Mouse (Mus musculus): ENCODE measurements around the gene Gm21969. TPM values are rescaled to one million over a fixed set of nuclear protein-coding genes. Genes with fewer than 3 reads are reported as not detected.

The Gm21969 gene
- polyA plus RNA-seq, 1 experiment from 2014 or later, result not detected

DNA sequence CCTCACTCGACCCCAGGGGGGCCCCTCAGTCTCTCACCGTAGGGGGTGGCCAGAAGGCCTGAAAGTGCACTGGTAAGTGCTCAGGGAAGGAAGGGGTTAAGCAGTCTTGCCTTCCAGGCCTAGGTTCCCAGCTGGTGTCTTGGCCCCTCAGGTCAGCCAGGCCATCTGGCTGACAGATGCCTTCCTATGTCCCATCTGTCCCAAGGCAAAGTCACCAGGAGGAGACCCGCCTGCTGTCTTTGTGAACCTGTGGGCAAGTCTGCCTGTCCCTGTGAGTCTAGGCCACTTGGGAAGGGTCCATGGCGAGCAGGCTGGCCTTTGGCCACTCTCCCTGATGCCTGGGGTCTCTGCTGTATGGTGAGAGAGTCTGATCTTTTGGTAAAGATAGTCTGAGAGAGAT is 12.5 kb upstream of the Gm21969 start:
- DNase-seq (ENCODE audit: extremely low spot score, low spot score), result no peak
- WGBS, result 47% methylated on average over 4 of the region's 4 CpGs
- H3K9me3 ChIP-seq, result no peaks in the 10 kb centered on the region
- no peaks in the 10 kb centered on the region for H3K27me3 ChIP-seq (ENCODE audit: poor library complexity, severe bottlenecking)
- H3K36me3 ChIP-seq (replicated peaks), result no peaks in the 10 kb centered on the region
- H3K27ac ChIP-seq, result peak overlapping the region; percentile 77
- H3K4me3 ChIP-seq, result no peak overlapping the region
- peaks cover 57% of the 10 kb centered on the region for H3K4me1 ChIP-seq

DNA sequence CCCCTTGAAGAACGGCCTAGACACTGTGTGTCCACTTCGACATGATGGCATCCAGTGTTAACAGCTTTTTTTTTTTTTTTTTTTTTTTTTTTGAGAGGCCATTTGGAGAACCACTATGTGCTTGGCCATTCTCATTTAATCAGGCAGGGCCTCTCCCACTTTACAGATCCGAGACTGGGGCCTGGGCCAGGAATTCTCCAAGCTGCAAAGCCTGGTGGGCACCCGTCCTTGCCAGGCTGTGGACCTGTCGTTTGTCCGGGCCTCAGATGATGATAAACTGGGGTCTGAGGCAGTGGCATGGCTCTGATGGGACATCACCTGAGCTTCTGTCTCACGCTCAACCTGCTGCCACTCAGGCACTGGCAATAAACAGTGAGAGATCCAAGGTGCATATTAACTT is 10.1 kb upstream of the Gm21969 start:
- peaks cover 61% of the 10 kb centered on the region for H3K4me1 ChIP-seq
- no peak overlapping the region for H3K4me3 ChIP-seq
- H3K9me3 ChIP-seq, result no peaks in the 10 kb centered on the region
- 0 out of 2 replicates have a peak overlapping the region, but pooled peaks have one; percentile 7 for H3K27ac ChIP-seq
- no peaks in the 10 kb centered on the region for H3K36me3 ChIP-seq (replicated peaks)
- DNase-seq (ENCODE audit: extremely low spot score, low spot score), result no peak
- 84% methylated on average over 7 of the region's 7 CpGs for WGBS
- peaks cover 7% of the 10 kb centered on the region for H3K27me3 ChIP-seq (ENCODE audit: poor library complexity, severe bottlenecking)

DNA sequence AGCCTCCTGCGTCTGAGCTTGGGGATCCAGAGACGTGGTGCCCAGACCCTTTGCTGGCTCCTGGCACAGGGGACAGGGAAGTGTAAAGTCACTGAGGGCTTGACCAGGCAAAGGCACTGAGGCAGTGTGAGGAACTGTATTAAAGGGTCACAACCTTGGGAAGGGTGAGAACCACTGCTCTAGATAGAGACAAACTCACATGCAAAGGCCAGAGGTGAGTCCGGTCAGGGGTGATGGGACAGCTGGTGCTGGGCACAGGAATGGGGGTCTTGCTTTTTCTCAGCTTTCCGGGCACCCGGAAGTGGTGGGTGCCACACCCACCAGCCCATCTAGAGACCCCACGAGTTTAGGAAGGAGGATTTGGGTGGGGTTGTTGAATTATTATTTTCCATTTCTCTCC is 9.6 kb upstream of the Gm21969 start:
- Histone ChIP-seq H3K9me3 (no peaks in the 10 kb centered on the region), H3K27ac (0 out of 2 replicates have a peak overlapping the region, but pooled peaks have one; percentile 7), H3K27me3 (ENCODE audit: poor library complexity, severe bottlenecking) (peaks cover 10% of the 10 kb centered on the region), H3K36me3 (replicated peaks) (no peaks in the 10 kb centered on the region), H3K4me3 (no peak overlapping the region), H3K4me1 (peaks cover 64% of the 10 kb centered on the region)
- no peak for DNase-seq (ENCODE audit: extremely low spot score, low spot score)
- WGBS, result 78% methylated on average over 6 of the region's 6 CpGs

DNA sequence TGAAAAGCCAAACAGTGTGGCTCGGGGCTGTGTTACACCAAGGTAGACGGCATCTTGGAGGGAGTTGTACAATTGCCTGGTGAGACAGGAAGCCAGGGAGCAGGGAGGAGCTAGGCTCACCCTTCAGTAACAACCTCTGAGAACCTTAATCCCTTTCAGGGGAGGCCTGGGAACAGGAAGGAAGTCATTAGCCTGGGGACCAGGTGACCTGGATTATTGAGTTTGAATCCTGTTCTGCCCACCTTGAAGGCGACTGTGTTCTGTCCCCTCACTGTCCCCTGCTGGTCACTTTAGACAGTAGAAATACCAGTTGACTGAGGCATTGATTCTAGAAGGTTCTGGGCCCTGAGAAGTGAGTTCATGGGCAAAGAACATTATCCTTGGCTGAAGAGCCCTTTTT is 8.9 kb upstream of the Gm21969 start:
- no peaks in the 10 kb centered on the region for H3K9me3 ChIP-seq
- peak overlapping the region; percentile 25; the same call in 1 of the 2 replicates for H3K27ac ChIP-seq
- H3K4me3 ChIP-seq, result no peak overlapping the region
- H3K27me3 ChIP-seq (ENCODE audit: poor library complexity, severe bottlenecking), result peaks cover 10% of the 10 kb centered on the region
- WGBS, result 46% methylated on average over 3 of the region's 3 CpGs
- H3K36me3 ChIP-seq (replicated peaks), result no peaks in the 10 kb centered on the region
- DNase-seq (ENCODE audit: extremely low spot score, low spot score), result no peak
- peaks cover 71% of the 10 kb centered on the region for H3K4me1 ChIP-seq

DNA sequence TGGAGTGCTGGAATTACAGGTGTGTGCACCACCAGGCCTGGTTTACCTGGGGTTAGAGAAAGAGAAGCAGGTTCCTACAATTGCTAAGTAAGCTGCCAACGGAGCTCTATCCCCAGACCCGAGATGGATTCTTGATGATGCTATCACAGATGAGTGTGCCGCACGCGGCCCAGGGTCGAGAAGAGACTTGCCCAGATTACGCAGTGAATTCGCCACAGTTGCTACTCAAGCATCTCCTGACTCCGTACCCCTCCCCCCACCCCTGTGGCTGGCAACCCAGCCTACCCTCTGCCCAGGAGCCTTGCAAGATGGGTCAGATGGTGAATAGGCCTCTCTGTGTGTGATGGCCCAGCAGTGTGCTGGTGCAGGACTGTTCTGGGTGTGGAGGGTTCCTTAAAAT is 6.3 kb upstream of the Gm21969 start:
- WGBS, result 29% methylated on average over 9 of the region's 9 CpGs
- Histone ChIP-seq H3K4me1 (peaks cover 75% of the 10 kb centered on the region), H3K36me3 (replicated peaks) (no peaks in the 10 kb centered on the region), H3K27me3 (ENCODE audit: poor library complexity, severe bottlenecking) (peaks cover 10% of the 10 kb centered on the region), H3K4me3 (no peak overlapping the region), H3K9me3 (no peaks in the 10 kb centered on the region), H3K27ac (peak overlapping the region; percentile 86)
- DNase-seq (ENCODE audit: extremely low spot score, low spot score), result no peak

DNA sequence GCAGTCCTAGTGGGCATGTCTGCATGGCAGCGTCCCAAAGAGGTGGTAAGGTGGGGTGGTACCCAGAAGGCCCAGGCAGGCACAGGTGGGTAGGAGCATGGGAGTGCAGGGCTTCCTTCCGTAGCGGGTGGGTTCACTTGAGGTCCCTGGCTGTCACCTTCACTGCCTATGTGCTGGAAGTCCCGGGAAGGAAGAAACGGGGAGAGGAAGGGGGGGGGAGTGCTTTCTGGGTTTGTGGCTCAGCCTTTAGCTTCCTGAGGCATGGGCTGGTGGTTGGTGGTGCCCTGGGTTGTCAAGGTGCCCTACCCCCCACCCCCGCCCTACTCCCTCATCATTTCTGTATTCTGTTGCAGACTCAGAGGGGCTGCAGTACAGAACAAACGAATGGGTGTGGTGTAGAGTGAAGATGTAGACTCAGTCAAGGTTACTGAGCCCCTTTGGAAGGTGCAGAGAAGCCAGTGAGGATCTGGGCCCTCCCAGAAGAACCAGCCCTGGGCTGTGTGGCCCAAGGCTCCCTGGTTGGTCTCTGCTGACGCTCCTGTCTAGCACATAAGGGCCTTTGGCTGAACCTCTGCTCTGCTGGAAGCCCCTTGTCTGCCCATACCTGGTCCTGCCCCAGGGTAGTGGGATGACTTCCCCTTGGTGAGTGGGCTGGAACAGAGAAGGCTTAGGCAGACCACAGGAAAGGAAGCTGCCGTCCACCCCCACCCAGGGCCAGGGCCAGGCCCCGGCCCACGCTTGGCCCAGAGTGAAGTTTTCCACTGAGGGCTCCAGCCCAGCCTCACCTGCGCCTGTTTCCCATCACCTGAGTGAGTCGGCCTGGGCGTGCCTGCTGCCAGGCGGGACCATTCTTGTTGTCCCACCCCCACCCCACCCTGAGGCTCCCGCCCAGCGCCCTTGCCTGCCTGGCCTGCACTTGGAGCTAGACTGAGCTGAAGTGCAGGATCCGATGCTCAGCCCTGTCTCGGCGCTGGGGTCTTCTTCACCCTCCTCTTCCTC is 5.4 kb upstream of the Gm21969 start:
- peak overlapping the region; percentile 86 for H3K27ac ChIP-seq
- peaks cover 10% of the 10 kb centered on the region for H3K27me3 ChIP-seq (ENCODE audit: poor library complexity, severe bottlenecking)
- H3K4me3 ChIP-seq, result no peak overlapping the region; the same call in 1 of the 2 replicates
- peaks cover 84% of the 10 kb centered on the region for H3K4me1 ChIP-seq
- H3K9me3 ChIP-seq, result no peaks in the 10 kb centered on the region
- no peaks in the 10 kb centered on the region for H3K36me3 ChIP-seq (replicated peaks)
- no peak for DNase-seq (ENCODE audit: extremely low spot score, low spot score)
- WGBS, result 55% methylated on average over 20 of the region's 20 CpGs

DNA sequence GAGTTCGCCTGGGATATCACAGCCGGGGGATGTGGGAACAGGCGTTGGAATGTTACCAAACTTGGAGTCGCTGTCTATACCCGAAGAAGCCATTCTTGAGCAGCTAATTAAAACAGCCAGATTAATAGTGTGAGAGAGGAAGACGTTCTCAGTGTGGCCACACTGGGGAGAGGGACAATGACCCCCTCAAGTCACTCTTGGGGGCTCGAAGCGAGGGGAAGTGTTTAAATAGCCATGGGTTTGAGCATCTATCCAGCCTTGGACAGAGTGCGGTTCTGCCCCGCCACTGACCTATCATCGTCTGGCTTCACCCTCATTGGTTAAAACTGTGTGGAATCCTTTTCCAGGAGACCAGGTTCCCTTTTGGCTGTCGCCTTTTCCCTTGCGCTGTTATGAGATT is 4.6 kb upstream of the Gm21969 start:
- no peak for DNase-seq (ENCODE audit: extremely low spot score, low spot score)
- Histone ChIP-seq H3K27me3 (ENCODE audit: poor library complexity, severe bottlenecking) (peaks cover 10% of the 10 kb centered on the region), H3K4me1 (peaks cover 87% of the 10 kb centered on the region), H3K27ac (peak overlapping the region; percentile 86), H3K36me3 (replicated peaks) (no peaks in the 10 kb centered on the region), H3K9me3 (no peaks in the 10 kb centered on the region), H3K4me3 (peak overlapping the region; percentile 35)
- 34% methylated on average over 13 of the region's 13 CpGs for WGBS

DNA sequence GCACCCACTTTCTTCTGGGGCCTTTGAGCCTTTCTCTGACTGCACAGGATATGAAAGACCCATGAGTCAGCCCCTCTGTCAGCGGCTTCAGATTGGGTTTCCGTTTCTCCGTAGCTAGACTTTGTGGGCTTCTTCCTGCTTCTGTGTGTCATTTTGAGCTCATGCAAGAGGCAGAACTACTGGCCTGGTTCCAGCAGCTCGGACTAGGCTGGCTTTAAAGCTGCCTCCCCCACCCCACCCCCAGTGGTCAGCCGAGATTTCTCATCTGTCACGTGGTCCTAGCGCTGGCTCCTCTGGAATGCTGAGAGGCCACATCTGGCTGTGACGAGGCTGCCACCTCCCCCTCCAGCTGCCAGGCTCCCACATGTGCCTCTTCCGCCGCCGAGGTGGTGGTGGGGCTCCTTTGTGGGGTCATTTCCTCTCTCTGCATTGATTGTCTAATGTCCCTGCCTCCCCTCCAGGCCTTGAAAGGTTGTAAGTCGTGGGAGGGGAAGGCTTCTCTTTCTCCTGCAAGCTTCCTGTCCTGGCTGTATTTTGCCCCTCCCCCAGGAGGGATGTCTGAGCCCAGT is 4.0 kb upstream of the Gm21969 start:
- H3K4me1 ChIP-seq, result peaks cover 83% of the 10 kb centered on the region
- no peaks in the 10 kb centered on the region for H3K36me3 ChIP-seq (replicated peaks)
- H3K27ac ChIP-seq, result peak overlapping the region; percentile 86
- peak overlapping the region; percentile 35 for H3K4me3 ChIP-seq
- no peaks in the 10 kb centered on the region for H3K9me3 ChIP-seq
- DNase-seq (ENCODE audit: extremely low spot score, low spot score), result peak; percentile 78
- WGBS, result 2% methylated on average over 12 of the region's 12 CpGs
- peaks cover 10% of the 10 kb centered on the region for H3K27me3 ChIP-seq (ENCODE audit: poor library complexity, severe bottlenecking)

DNA sequence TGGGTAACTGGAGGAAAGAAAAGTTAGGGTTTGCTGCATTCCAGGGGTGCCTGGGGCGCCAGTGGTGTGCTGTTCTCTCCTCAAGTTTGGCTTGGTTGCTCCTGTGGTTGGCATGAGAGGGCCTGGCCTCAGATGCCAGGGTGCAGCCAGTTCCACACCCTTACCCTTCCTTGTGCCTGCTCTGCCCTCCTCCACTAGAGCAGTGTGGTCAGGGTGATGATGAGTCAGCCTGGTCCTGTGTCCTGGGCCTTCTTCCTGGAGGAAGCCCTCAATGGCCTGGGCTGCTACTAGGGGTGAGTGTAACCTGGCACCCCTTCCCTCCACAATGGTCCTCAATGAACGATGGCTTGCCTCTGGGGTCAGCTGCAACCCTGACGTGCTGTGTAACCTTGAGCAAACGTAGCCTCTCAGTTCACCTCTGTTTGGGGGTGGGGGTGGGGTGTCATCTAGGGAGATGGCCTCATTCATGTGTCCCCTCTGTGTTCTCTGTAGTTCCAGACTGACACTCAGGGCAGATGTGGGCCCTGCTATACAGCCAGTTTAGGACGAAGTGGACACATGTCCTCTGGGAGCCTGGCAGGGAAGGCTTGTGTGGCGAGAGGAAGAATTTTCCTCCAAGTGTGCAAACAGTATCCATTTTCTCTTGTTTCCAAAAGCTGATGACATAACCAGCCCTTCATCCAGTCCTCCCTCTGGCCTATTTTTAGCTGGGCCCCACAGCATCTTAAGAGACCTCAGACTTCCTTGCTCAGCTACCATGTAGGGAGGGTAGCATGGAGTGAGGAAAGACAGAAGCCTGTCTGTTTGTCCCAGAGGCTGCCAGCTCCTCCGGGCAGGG is 1.2 kb upstream of the Gm21969 start:
- H3K27ac ChIP-seq, result peak overlapping the region; percentile 51
- DNase-seq (ENCODE audit: extremely low spot score, low spot score), result no peak
- H3K4me1 ChIP-seq, result peaks cover 60% of the 10 kb centered on the region
- WGBS, result 71% methylated on average over 7 of the region's 7 CpGs
- no peak overlapping the region for H3K4me3 ChIP-seq
- no peaks in the 10 kb centered on the region for H3K9me3 ChIP-seq
- peaks cover 10% of the 10 kb centered on the region for H3K27me3 ChIP-seq (ENCODE audit: poor library complexity, severe bottlenecking)
- peaks cover 15% of the 10 kb centered on the region for H3K36me3 ChIP-seq (replicated peaks)

DNA sequence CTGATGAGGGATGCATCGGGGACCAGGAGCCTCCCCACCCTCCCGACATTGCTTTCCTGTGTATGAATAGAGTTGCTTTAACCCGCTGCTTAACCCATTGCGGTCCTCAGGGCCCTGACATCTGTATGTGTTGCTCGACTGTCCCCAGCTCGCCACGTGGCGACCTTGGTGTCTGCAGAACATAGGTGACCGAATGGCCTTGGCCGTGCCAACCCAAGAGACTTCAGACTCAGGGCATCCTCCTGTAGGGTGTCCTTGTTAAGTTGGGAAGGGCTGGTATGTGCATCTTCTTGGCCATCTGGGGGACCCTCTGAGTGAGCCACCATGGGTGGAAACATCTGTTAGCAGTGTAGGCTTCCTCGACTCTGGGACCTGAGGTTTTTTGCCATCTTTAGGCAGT is 2.2 kb downstream of the Gm21969 start:
- Histone ChIP-seq H3K4me3 (no peak overlapping the region), H3K36me3 (replicated peaks) (peaks cover 20% of the 10 kb centered on the region), H3K9me3 (no peaks in the 10 kb centered on the region), H3K27me3 (ENCODE audit: poor library complexity, severe bottlenecking) (no peaks in the 10 kb centered on the region), H3K4me1 (peaks cover 25% of the 10 kb centered on the region), H3K27ac (no peak overlapping the region)
- DNase-seq (ENCODE audit: extremely low spot score, low spot score), result no peak
- 89% methylated on average over 11 of the region's 11 CpGs for WGBS

DNA sequence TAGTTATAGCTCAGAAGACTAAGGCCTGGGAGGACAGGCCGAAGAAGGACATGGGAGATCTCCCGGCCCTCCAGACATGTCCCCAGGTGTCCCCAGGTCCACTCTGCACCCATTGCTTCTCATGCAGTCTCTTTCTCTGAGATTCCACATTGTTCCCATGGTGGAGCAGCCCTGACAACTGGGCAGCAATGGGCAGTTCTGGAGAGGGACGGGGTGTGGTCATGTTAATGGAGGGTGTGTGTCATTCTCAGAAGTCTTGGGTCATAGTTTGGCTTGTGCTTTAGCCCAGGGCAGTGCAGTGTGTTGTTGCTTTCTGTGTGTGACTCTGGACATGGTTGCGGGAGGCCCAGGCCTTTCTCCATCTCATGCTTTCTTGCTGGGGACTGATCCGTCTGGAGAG is 3.7 kb downstream of the Gm21969 start:
- no peak overlapping the region for H3K27ac ChIP-seq
- H3K36me3 ChIP-seq (replicated peaks), result peaks cover 20% of the 10 kb centered on the region
- WGBS, result 91% methylated on average over 5 of the region's 5 CpGs
- H3K9me3 ChIP-seq, result no peaks in the 10 kb centered on the region
- DNase-seq (ENCODE audit: extremely low spot score, low spot score), result no peak
- peaks cover 26% of the 10 kb centered on the region for H3K4me1 ChIP-seq
- H3K4me3 ChIP-seq, result no peak overlapping the region
- H3K27me3 ChIP-seq (ENCODE audit: poor library complexity, severe bottlenecking), result no peaks in the 10 kb centered on the region

DNA sequence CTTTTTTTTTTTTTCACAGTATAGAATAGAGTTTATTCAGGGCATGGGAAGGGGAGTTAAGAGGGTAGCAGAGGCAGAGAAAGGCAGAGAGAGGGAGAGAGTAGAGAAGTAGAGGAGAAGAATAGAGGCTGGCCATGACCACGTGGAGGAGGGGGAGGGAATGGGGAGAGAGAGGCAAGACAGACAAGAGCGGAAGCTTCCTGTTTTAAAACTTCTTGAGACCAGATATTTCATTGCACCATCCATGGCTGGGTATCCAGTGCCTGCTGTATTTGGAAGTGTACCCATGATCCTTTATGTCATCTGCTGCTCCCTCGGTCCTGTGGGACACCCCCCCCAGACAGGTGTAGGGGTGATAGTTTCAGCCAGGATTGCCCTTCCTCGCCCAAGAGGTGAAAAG is 6.0 kb downstream of the Gm21969 start:
- Histone ChIP-seq H3K4me1 (peaks cover 11% of the 10 kb centered on the region), H3K27ac (no peak overlapping the region), H3K27me3 (ENCODE audit: poor library complexity, severe bottlenecking) (no peaks in the 10 kb centered on the region), H3K4me3 (no peak overlapping the region), H3K36me3 (replicated peaks) (peaks cover 35% of the 10 kb centered on the region), H3K9me3 (peaks cover 9% of the 10 kb centered on the region; the same call in 1 of the 2 replicates)
- WGBS, result 82% methylated on average over 4 of the region's 4 CpGs
- DNase-seq (ENCODE audit: extremely low spot score, low spot score), result no peak

Measured in forebrain, embryonic 10.5 days (tissue).